Mouse (Mus musculus) liver, postnatal 0 days (tissue): ENCODE data around the gene Abr. TPM values are rescaled to one million over a fixed set of nuclear protein-coding genes. Genes with fewer than 3 reads are reported as not detected.
A peak's percentile ranks its signal among the peaks of the same experiment; 100 is the strongest.

Source experiments
- ATAC-seq: fragments of 200-750 bp; cut with Nextera tagmentation; 2 replicates; pipeline ENCODE4 v1.8.0; 2017; ENCODE audit warnings: mild to moderate bottlenecking, moderate library complexity
- DNase-seq: peaks from one replicate; pipeline ENCODE4 v3.0.0-alpha.2; 2016
- H3K27ac ChIP-seq: fragments of 300-500 bp; sonication (generic); 2 replicates; pipeline ENCODE4 v1.5.1; 2014; ENCODE audit warnings: antibody characterized with exemption, moderate library complexity, mild to moderate bottlenecking, low read depth
- H3K27me3 ChIP-seq: fragments of 300-500 bp; sonication (generic); 2 replicates; pipeline ENCODE4 v1.6.1; 2014; ENCODE audit warnings: low read length, control low read depth, mixed read lengths; ENCODE audit not compliant: insufficient read depth
- H3K36me3 ChIP-seq: fragments of 300-500 bp; sonication (generic); replicated peaks from 2 replicates; pipeline ENCODE4 v1.6.1; 2014; ENCODE audit warnings: mild to moderate bottlenecking, control low read depth, low read length, moderate library complexity, mixed read lengths; ENCODE audit not compliant: insufficient read depth
- H3K4me1 ChIP-seq: fragments of 300-500 bp; sonication (generic); 2 replicates; pipeline ENCODE4 v1.6.1; 2014; ENCODE audit warnings: antibody characterized with exemption, mild to moderate bottlenecking, control low read depth; ENCODE audit not compliant: insufficient read depth
- H3K4me2 ChIP-seq: fragments of 300-500 bp; sonication (generic); 2 replicates; pipeline ENCODE4 v1.6.1; 2014; ENCODE audit warnings: low read depth, mild to moderate bottlenecking, low read length, moderate library complexity, mixed read lengths
- H3K4me3 ChIP-seq: fragments of 300-500 bp; sonication (generic); 2 replicates; pipeline ENCODE4 v1.5.1; 2014; ENCODE audit warnings: low read depth, low read length
- H3K9ac ChIP-seq: fragments of 300-500 bp; sonication (generic); replicated peaks from 2 replicates; pipeline ENCODE4 v1.6.1; 2014; ENCODE audit warnings: mild to moderate bottlenecking, moderate library complexity
- H3K9me3 ChIP-seq: fragments of 300-500 bp; sonication (generic); 2 replicates; pipeline ENCODE4 v1.6.1; 2016; ENCODE audit warnings: mild to moderate bottlenecking, control low read depth, low read length, mixed read lengths
- CTCF ChIP-seq: sonication (generic); IDR thresholded peaks from 2 replicates; pipeline ENCODE4 v1.5.1; 2016; ENCODE audit warnings: antibody characterized with exemption, low read depth
- EP300 ChIP-seq: IDR thresholded peaks from 2 replicates; pipeline ENCODE4 v1.6.1; 2016; ENCODE audit warnings: antibody characterized with exemption, low read depth, mild to moderate bottlenecking
- WGBS: fragments of 180-500 bp; shearing (Covaris S2); extraction: QIAGEN DNeasy Blood & Tissue Kit; methylation state at CpG from one replicate; pipeline ENCODE4 v1.1.7; 2014; ENCODE audit not compliant: insufficient replicate concordance; 5-methylcytosine and 5-hydroxymethylcytosine counted together
- polyA plus RNA-seq: library from polyadenylated mRNA; unstranded; fragments of >200 nt; fragmentation: Nextera tagmentation; extraction: Ambion mirVana; gene quantifications from 2 replicates; pipeline ENCODE4 v1.2.1, GENCODE M21; 2015

Gene Abr
- polyA plus RNA-seq, 1 experiment from 2014 or later = 3.6 TPM

DNA sequence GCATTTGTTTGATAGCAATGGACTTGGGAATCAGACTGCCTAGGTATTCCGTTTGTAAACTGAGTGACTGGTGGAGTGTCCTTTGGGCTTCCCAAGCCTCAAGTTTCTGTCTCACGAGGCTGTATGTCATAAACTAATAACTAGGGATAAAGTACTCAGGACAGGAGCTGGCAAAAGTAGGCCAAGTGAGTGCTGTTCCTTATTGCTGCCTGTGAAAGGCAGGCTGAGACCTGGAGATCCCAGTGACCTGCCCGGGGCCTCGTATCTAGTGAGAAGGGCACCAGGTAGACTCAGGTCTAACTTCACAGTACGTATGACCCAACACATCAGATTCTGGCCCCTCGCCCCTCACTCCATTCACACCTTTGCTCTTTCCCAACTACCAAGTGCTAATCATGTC lies 4.0 kb downstream of the Abr start:
- H3K4me3 ChIP-seq = no peak overlapping the region
- ATAC-seq = no peak
- H3K4me2 ChIP-seq = no peak overlapping the region
- no peaks in the 10 kb centered on the region for H3K9me3 ChIP-seq
- WGBS = 73% methylated on average over 6 of the region's 6 CpGs
- no peak for DNase-seq
- H3K9ac ChIP-seq = no peak overlapping the region
- H3K4me1 ChIP-seq = peaks cover 5% of the 10 kb centered on the region; the same call in 1 of the 2 replicates
- TF ChIP-seq EP300 (no peak), CTCF (no peak)
- no peaks in the 10 kb centered on the region for H3K36me3 ChIP-seq
- H3K27ac ChIP-seq = no peak overlapping the region
- H3K27me3 ChIP-seq = peaks cover 36% of the 10 kb centered on the region

DNA sequence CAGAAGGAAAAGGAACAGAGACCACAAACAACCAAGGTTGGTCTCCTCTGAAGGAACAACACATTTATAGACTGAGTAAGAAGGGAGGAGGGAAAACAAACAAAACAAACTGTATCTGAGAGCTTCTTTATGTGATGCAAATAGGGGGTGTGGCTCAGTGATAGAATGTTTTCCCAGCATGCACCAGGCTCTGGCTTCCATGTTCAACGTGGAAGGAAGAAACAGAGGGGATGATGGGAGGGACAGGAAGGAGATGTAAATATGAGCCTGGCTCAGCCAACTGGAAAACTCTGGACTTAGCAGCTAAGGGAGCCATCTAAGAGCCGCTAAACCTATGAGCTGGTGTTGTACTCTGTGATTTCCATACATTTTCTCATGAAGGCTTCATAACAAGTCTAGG lies 7.9 kb downstream of the Abr start:
- DNase-seq = no peak
- no peaks in the 10 kb centered on the region for H3K9me3 ChIP-seq
- no peak overlapping the region for H3K9ac ChIP-seq
- H3K27me3 ChIP-seq = peaks cover 10% of the 10 kb centered on the region; the same call in 1 of the 2 replicates
- TF ChIP-seq EP300 = no peak
- H3K4me2 ChIP-seq = no peak overlapping the region
- 39% methylated on average over 2 of the region's 2 CpGs for WGBS
- no peak for ATAC-seq
- H3K27ac ChIP-seq = no peak overlapping the region
- no peak overlapping the region for H3K4me3 ChIP-seq
- no peaks in the 10 kb centered on the region for H3K36me3 ChIP-seq
- peaks cover 5% of the 10 kb centered on the region; the same call in 1 of the 2 replicates for H3K4me1 ChIP-seq

GRCm38 (mm10) chr11:76612638-76613104 lies 9.4 kb downstream of the Abr start:
- ATAC-seq = no peak

DNA sequence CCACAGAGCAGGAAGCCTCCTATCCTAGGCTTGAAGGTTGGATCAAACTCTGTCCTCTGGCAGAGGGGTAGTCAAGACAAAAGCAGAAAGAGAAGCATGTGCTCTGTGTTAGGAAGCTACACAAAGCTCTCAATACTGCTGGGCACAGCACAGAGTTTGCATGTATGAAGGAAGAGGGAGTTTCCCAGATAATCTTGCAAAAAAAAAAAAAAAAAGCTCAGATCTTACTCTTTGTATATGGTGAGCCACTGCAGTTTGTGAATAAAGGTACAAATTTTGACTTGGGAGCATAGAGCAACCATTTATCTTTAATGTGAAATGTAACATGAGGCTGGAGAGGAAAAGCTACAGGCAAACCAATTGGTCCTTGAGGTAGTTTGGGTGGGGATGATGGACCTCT lies 11.2 kb downstream of the Abr start:
- Histone ChIP-seq H3K27me3 (peaks cover 10% of the 10 kb centered on the region; the same call in 1 of the 2 replicates), H3K36me3 (no peaks in the 10 kb centered on the region), H3K27ac (no peak overlapping the region), H3K9ac (no peak overlapping the region), H3K4me3 (no peak overlapping the region), H3K4me1 (peaks cover 5% of the 10 kb centered on the region; the same call in 1 of the 2 replicates), H3K9me3 (no peaks in the 10 kb centered on the region), H3K4me2 (no peak overlapping the region)
- ATAC-seq = no peak
- TF ChIP-seq CTCF (no peak), EP300 (no peak)
- no peak for DNase-seq

More at GRCm38 (mm10) chr11:76612638-76613104, 9.4 kb downstream of the Abr start:
- H3K9me3 ChIP-seq = no peaks in the 10 kb centered on the region
- peaks cover 10% of the 10 kb centered on the region; the same call in 1 of the 2 replicates for H3K27me3 ChIP-seq
- H3K4me2 ChIP-seq = peak overlapping the region; percentile 67
- DNase-seq = peak; percentile 36
- no peak overlapping the region for H3K27ac ChIP-seq
- H3K4me1 ChIP-seq = peaks cover 5% of the 10 kb centered on the region; the same call in 1 of the 2 replicates
- TF ChIP-seq CTCF (no peak), EP300 (no peak)
- H3K9ac ChIP-seq = no peak overlapping the region
- no peaks in the 10 kb centered on the region for H3K36me3 ChIP-seq
- H3K4me3 ChIP-seq = peak overlapping the region; percentile 38
- 4% methylated on average over 19 of the region's 19 CpGs for WGBS

DNA sequence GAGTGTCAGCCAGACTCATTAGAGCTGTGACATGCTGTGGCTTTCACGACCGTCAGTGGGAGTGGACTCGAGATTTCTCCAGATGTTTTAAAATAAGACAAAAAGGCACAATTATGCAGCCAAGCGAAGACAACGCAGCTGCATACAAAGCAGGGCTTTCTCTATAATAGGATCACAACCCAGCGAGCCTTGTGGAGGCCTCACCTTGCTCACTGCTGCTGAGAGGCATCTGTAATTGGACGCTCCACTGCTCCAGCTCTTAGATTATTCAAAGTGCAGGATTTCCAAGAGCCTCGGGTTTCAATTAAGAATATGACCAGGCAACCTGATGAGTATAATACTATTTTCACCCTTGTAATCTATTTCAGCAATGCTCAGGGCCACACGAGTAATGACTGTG lies 15.6 kb downstream of the Abr start:
- H3K27me3 ChIP-seq = no peaks in the 10 kb centered on the region
- no peak overlapping the region for H3K4me2 ChIP-seq
- DNase-seq (no peak), ATAC-seq (no peak)
- no peaks in the 10 kb centered on the region for H3K36me3 ChIP-seq
- WGBS = 75% methylated on average over 9 of the region's 9 CpGs
- no peak overlapping the region for H3K4me3 ChIP-seq
- no peak overlapping the region for H3K27ac ChIP-seq
- H3K9me3 ChIP-seq = no peaks in the 10 kb centered on the region
- H3K4me1 ChIP-seq = no peaks in the 10 kb centered on the region
- no peak overlapping the region for H3K9ac ChIP-seq
- no peak for TF ChIP-seq EP300
- no peak for TF ChIP-seq CTCF

- ATAC-seq = no peak
- Histone ChIP-seq H3K4me2 (no peak overlapping the region), H3K27ac (no peak overlapping the region), H3K9me3 (no peaks in the 10 kb centered on the region), H3K4me3 (no peak overlapping the region), H3K36me3 (no peaks in the 10 kb centered on the region), H3K27me3 (no peaks in the 10 kb centered on the region), H3K4me1 (0 out of 2 replicates have a peak, but pooled peaks cover 3% of the 10 kb centered on the region), H3K9ac (no peak overlapping the region)
- no peak for TF ChIP-seq EP300
- no peak for TF ChIP-seq CTCF
- DNase-seq = no peak
- WGBS = 22% methylated on average over 2 of the region's 2 CpGs
These were observed 22.9 kb downstream of the Abr start for GRCm38 (mm10) chr11:76599219-76599618.

- H3K4me1 ChIP-seq = 0 out of 2 replicates have a peak, but pooled peaks cover 6% of the 10 kb centered on the region
- no peak overlapping the region for H3K9ac ChIP-seq
- TF ChIP-seq CTCF = no peak
- TF ChIP-seq EP300 = no peak
- no peaks in the 10 kb centered on the region for H3K36me3 ChIP-seq
- no peak overlapping the region for H3K27ac ChIP-seq
- ATAC-seq (0 out of 2 replicates have a peak, but pooled peaks have one; percentile 27), DNase-seq (no peak)
- 55% methylated on average over 5 of the region's 5 CpGs for WGBS
- H3K4me2 ChIP-seq = no peak overlapping the region
- H3K4me3 ChIP-seq = no peak overlapping the region
- H3K27me3 ChIP-seq = no peaks in the 10 kb centered on the region
- no peaks in the 10 kb centered on the region for H3K9me3 ChIP-seq
These were observed 23.4 kb downstream of the Abr start for GRCm38 (mm10) chr11:76598757-76599156.
